Mouse (Mus musculus) heart, postnatal 0 days (tissue): ENCODE measurements around the gene 2410004P03Rik.

ENCODE experiments used
- CTCF ChIP-seq: IDR thresholded peaks from 2 replicates; pipeline ENCODE4 v1.5.1; 2016; ENCODE audit warnings: antibody characterized with exemption, control low read depth, low read depth
- EP300 ChIP-seq: IDR thresholded peaks from 2 replicates; pipeline ENCODE4 v1.6.1; 2016; ENCODE audit warnings: antibody characterized with exemption, low read depth

- TF ChIP-seq CTCF (peak; percentile 84), EP300 (no peak)
Observed at GRCm38 (mm10) chr12:17011100-17011870, at the start of gene 2410004P03Rik.
